Mouse (Mus musculus) adrenal gland, adult 8-10 months (tissue): ENCODE data around the gene Bmp8a. TPM values are rescaled to one million over a fixed set of nuclear protein-coding genes. Genes with fewer than 3 reads are reported as not detected.

Experiments
- DNase-seq: peaks from one replicate; pipeline ENCODE4 v3.0.0; 2022
- total RNA-seq, 4 experiments: library from RNA; stranded (reverse); gene quantifications; 2 replicates each; pipeline ENCODE4 v1.2.4; 2022

The Bmp8a gene
- total RNA-seq, 4 experiments from 2014 or later: 0.15 to 0.17 TPM; not detected in 2

GRCm38 (mm10) chr4:123284731-123285624, 58.1 kb downstream of the Bmp8a start:
- DNase-seq: no peak

DNA sequence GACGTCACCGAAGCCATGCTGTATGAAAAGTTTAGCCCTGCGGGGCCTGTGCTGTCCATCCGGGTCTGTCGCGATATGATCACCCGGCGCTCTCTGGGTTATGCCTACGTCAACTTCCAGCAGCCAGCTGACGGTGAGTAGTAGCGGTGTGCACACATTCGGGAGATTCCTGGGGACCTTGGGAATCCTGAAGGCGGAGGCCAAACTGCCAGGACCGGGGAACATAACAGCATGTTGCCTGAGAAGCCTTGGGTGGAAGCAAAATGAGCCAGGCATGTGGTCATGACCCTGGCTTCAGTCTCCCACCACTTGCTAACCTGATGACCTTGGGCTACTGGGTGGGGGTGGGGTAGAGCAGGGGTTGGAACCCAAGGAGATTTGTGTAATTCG, 59.4 kb downstream of the Bmp8a start:
- peak; percentile 60 for DNase-seq

GRCm38 (mm10) chr4:123282915-123283674, 60.0 kb downstream of the Bmp8a start:
- DNase-seq: peak; percentile 56

GRCm38 (mm10) chr4:123282500-123282899, 60.6 kb downstream of the Bmp8a start:
- DNase-seq: peak; percentile 89

DNA sequence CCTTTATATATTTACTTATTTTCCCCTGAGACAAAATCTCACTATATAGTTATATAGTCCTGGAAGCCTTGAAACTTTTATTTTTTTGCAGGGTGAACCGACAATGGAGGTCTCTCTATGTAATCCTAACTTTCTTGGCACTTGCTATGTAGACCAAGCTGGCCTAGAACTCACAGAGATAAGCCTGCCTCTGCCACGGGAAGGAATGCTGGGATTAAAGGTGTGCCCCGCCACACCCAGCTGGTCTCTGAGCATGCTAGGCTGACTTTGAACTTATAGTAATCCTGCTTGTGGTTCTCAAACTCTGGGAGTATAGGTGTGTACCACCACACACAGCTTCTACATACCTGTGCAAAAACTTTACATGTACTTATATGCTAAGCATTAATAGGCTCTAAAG, 62.9 kb downstream of the Bmp8a start:
- no peak for DNase-seq

DNA sequence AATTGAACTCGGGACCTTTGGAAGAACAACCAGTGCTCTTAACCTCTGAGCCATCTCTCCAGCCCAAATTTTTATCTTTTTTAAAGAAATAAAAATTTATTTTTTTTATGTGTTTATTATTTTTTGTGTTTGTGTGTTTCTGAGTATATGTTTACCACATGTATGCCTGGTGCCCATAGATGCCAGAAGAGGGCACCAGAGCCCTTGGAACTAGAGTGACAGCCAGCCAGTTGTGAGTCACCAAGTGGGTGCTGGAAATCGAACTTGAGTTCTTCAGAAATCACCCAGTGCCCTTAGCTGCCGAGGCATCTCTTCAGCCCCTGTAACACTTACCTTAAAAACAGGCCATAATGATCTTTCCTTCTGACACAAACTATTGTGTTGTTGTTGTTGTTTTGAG, 72.0 kb downstream of the Bmp8a start:
- DNase-seq: no peak

Other genes starting within 250 kb of the Bmp8a start
- under 1 TPM; 0.12 to 0.70 (median 0.30) TPM for gene Bmp8b, start 238.1 kb downstream of the Bmp8a start, total RNA-seq
- under 1 TPM in 1 of 4 experiments, not detected in 3; 0.18 TPM for gene Oxct2b, start 227.0 kb downstream of the Bmp8a start, total RNA-seq
- gene Ppie, start 203.3 kb downstream of the Bmp8a start, total RNA-seq: 10 to 100 TPM; 55.8 to 65.6 (median 58.6) TPM
- gene Hpcal4, start 160.0 kb downstream of the Bmp8a start, total RNA-seq: 1 to 10 TPM; 5.0 to 9.1 (median 7.2) TPM
- gene Nt5c1a, start 141.7 kb downstream of the Bmp8a start, total RNA-seq: 100 to 1,000 TPM in 2 of 4 experiments, 10 to 100 TPM in 2; 65.4 to 137 (median 88.0) TPM
- gene Heyl, start 109.7 kb downstream of the Bmp8a start, total RNA-seq: 10 to 100 TPM in 2 of 4 experiments, 1 to 10 TPM in 2; 4.6 to 13.5 (median 8.9) TPM
- 10 to 100 TPM; 82.8 to 96.1 (median 90.0) TPM for gene Pabpc4, start 80.9 kb downstream of the Bmp8a start, total RNA-seq
- not detected for gene Oxct2a, start 19.6 kb downstream of the Bmp8a start, total RNA-seq